Mouse (Mus musculus) intestine, postnatal 0 days (tissue): ENCODE data around the gene Zdhhc7. TPM values are rescaled to one million over a fixed set of nuclear protein-coding genes. Genes with fewer than 3 reads are reported as not detected.

Source experiments
- ATAC-seq: fragments of 200-750 bp; cut with Nextera tagmentation; 2 replicates; pipeline ENCODE4 v1.8.0; 2017; ENCODE audit warnings: mild to moderate bottlenecking, moderate TSS enrichment, moderate library complexity
- H3K27ac ChIP-seq: fragments of 300-500 bp; sonication (generic); 2 replicates; pipeline ENCODE4 v1.5.1; 2014; ENCODE audit warnings: mild to moderate bottlenecking, low read depth, low read length, moderate library complexity
- H3K27me3 ChIP-seq: fragments of 300-500 bp; sonication (generic); replicated peaks from 2 replicates; pipeline ENCODE4 v1.6.1; 2014; ENCODE audit warnings: low read length, mixed read lengths; ENCODE audit not compliant: control insufficient read depth, insufficient read depth
- H3K36me3 ChIP-seq: fragments of 300-500 bp; sonication (generic); 2 replicates; pipeline ENCODE4 v1.6.1; 2014; ENCODE audit warnings: mild to moderate bottlenecking, moderate library complexity; ENCODE audit not compliant: control insufficient read depth, insufficient read depth
- H3K4me1 ChIP-seq: fragments of 300-500 bp; sonication (generic); replicated peaks from 2 replicates; pipeline ENCODE4 v1.6.1; 2014; ENCODE audit warnings: antibody characterized with exemption, low read length, mixed read lengths; ENCODE audit not compliant: control insufficient read depth, insufficient read depth
- H3K4me2 ChIP-seq: fragments of 300-500 bp; sonication (generic); replicated peaks from 2 replicates; pipeline ENCODE4 v1.6.1; 2014; ENCODE audit warnings: low read depth, mild to moderate bottlenecking, moderate library complexity
- H3K4me3 ChIP-seq: fragments of 300-500 bp; sonication (generic); 2 replicates; pipeline ENCODE4 v1.5.1; 2014; ENCODE audit warnings: low read depth, low read length
- H3K9ac ChIP-seq: fragments of 300-500 bp; sonication (generic); 2 replicates; pipeline ENCODE4 v1.6.1; 2014; ENCODE audit warnings: mild to moderate bottlenecking, low read depth, low read length
- H3K9me3 ChIP-seq: fragments of 300-500 bp; sonication (generic); 2 replicates; pipeline ENCODE4 v1.6.1; 2016; ENCODE audit warnings: mixed run types; ENCODE audit not compliant: control insufficient read depth
- CTCF ChIP-seq: sonication (generic); IDR thresholded peaks from 2 replicates; pipeline ENCODE4 v1.5.1; 2016; ENCODE audit warnings: low read depth, mild to moderate bottlenecking, control low read depth, antibody characterized with exemption, moderate library complexity
- WGBS: fragments of 180-500 bp; shearing (Covaris S2); extraction: QIAGEN DNeasy Blood & Tissue Kit; methylation state at CpG from one replicate; pipeline ENCODE4 v1.1.7; 2014; 5-methylcytosine and 5-hydroxymethylcytosine counted together
- polyA plus RNA-seq: library from polyadenylated mRNA; unstranded; fragments of >200 nt; fragmentation: Nextera tagmentation; extraction: Ambion mirVana; gene quantifications from 2 replicates; pipeline ENCODE4 v1.2.1, GENCODE M21; 2015

The Zdhhc7 gene
- polyA plus RNA-seq, 1 experiment from 2014 or later = 39.4 TPM

GRCm38 (mm10) chr8:120084783-120085182 is 16.5 kb downstream of the Zdhhc7 start:
- no peaks in the 10 kb centered on the region for H3K4me1 ChIP-seq
- TF ChIP-seq CTCF = no peak
- no peak overlapping the region for H3K4me2 ChIP-seq
- H3K4me3 ChIP-seq = no peak overlapping the region
- no peak overlapping the region for H3K27ac ChIP-seq
- WGBS = 88% methylated on average over 8 of the region's 8 CpGs
- H3K27me3 ChIP-seq = no peaks in the 10 kb centered on the region
- H3K36me3 ChIP-seq = peaks cover 73% of the 10 kb centered on the region
- no peak overlapping the region for H3K9ac ChIP-seq
- ATAC-seq = no peak
- no peaks in the 10 kb centered on the region for H3K9me3 ChIP-seq

- Histone ChIP-seq H3K4me1 (no peaks in the 10 kb centered on the region), H3K9me3 (no peaks in the 10 kb centered on the region), H3K9ac (no peak overlapping the region), H3K4me2 (no peak overlapping the region), H3K27me3 (no peaks in the 10 kb centered on the region), H3K36me3 (peaks cover 68% of the 10 kb centered on the region), H3K4me3 (no peak overlapping the region), H3K27ac (no peak overlapping the region; the same call in 1 of the 2 replicates)
- no peak for ATAC-seq
- no peak for TF ChIP-seq CTCF
- WGBS = 98% methylated on average over 8 of the region's 8 CpGs
Measured at GRCm38 (mm10) chr8:120083261-120083660, 18.0 kb downstream of the Zdhhc7 start.

GRCm38 (mm10) chr8:120079361-120079760 is 21.9 kb downstream of the Zdhhc7 start:
- no peak for ATAC-seq
- no peaks in the 10 kb centered on the region for H3K4me1 ChIP-seq

GRCm38 (mm10) chr8:120078080-120078479 is 23.2 kb downstream of the Zdhhc7 start:
- WGBS = 7% methylated on average over 10 of the region's 10 CpGs
- Histone ChIP-seq H3K27me3 (no peaks in the 10 kb centered on the region), H3K4me2 (peak overlapping the region; percentile 38)

More at GRCm38 (mm10) chr8:120079361-120079760, 21.9 kb downstream of the Zdhhc7 start:
- Histone ChIP-seq H3K4me2 (no peak overlapping the region), H3K9ac (no peak overlapping the region), H3K27me3 (no peaks in the 10 kb centered on the region), H3K27ac (no peak overlapping the region), H3K4me3 (no peak overlapping the region), H3K36me3 (peaks cover 33% of the 10 kb centered on the region), H3K9me3 (no peaks in the 10 kb centered on the region)
- TF ChIP-seq CTCF = no peak
- 71% methylated on average over 5 of the region's 5 CpGs for WGBS

GRCm38 (mm10) chr8:120075347-120075746 is 25.9 kb downstream of the Zdhhc7 start:
- TF ChIP-seq CTCF = no peak
- Histone ChIP-seq H3K36me3 (no peaks in the 10 kb centered on the region), H3K27ac (no peak overlapping the region), H3K4me1 (no peaks in the 10 kb centered on the region), H3K4me3 (no peak overlapping the region), H3K4me2 (no peak overlapping the region), H3K9ac (no peak overlapping the region), H3K9me3 (no peaks in the 10 kb centered on the region), H3K27me3 (no peaks in the 10 kb centered on the region)
- 58% methylated on average over 6 of the region's 6 CpGs for WGBS
- no peak for ATAC-seq

More at GRCm38 (mm10) chr8:120078080-120078479, 23.2 kb downstream of the Zdhhc7 start:
- Histone ChIP-seq H3K9ac (no peak overlapping the region), H3K27ac (no peak overlapping the region), H3K9me3 (no peaks in the 10 kb centered on the region), H3K36me3 (peaks cover 27% of the 10 kb centered on the region), H3K4me1 (no peaks in the 10 kb centered on the region), H3K4me3 (no peak overlapping the region)
- peak; percentile 75 for ATAC-seq
- TF ChIP-seq CTCF = peak; percentile 83

DNA sequence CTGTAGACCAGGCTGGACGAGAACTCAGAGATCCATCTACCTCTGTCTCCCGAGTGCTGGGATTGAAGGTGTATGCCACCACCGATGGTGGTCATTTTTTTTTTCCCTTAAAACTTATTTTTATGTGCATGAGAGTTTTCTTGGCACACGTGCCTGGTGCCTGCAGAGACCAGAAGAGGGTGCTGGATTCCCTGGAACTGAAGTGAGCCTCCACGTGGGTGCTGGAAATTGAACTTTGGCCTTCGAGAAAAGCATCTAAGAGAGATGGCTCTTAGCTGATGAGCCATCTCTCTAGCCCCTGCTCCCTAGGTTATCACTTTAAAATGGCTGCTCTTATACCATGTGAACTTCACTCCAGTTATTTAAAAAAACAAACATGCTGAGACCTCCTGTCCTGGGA is 26.8 kb downstream of the Zdhhc7 start:
- H3K27me3 ChIP-seq = no peaks in the 10 kb centered on the region
- no peaks in the 10 kb centered on the region for H3K4me1 ChIP-seq
- no peak overlapping the region for H3K4me3 ChIP-seq
- H3K27ac ChIP-seq = no peak overlapping the region
- H3K4me2 ChIP-seq = no peak overlapping the region
- H3K9me3 ChIP-seq = no peaks in the 10 kb centered on the region
- WGBS = 58% methylated on average over 6 of the region's 6 CpGs
- no peaks in the 10 kb centered on the region for H3K36me3 ChIP-seq
- TF ChIP-seq CTCF = peak; percentile 57
- no peak overlapping the region for H3K9ac ChIP-seq
- ATAC-seq = no peak

DNA sequence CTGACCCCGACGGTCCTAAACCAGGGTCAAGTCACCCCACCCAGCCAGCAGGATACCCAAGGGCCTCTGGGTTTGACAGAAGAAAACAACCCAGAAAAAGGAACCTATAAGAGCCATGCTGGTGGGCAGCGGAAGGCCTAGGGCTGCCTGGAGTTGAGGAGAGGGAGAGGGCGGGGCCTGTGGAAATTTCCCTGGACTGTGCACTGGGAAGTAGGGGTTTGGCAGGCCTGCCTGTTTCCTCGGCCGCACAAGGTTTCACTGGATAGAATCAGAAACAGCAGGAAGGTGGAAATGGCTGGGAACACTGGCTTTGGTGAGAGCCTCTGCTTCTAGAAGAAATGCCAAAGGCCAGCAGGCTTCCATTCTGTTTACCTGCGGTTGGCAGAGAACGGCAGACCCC is 28.5 kb downstream of the Zdhhc7 start:
- TF ChIP-seq CTCF = no peak
- H3K9me3 ChIP-seq = no peaks in the 10 kb centered on the region
- no peak overlapping the region for H3K27ac ChIP-seq
- no peak for ATAC-seq
- H3K4me3 ChIP-seq = no peak overlapping the region
- 72% methylated on average over 8 of the region's 8 CpGs for WGBS
- no peaks in the 10 kb centered on the region for H3K27me3 ChIP-seq
- no peak overlapping the region for H3K9ac ChIP-seq
- no peaks in the 10 kb centered on the region for H3K36me3 ChIP-seq
- no peaks in the 10 kb centered on the region for H3K4me1 ChIP-seq
- H3K4me2 ChIP-seq = no peak overlapping the region
